Mouse (Mus musculus) kidney, adult 2 months (tissue): Measurements from ENCODE around the gene Ccdc169.

Source experiments
- CTCF ChIP-seq: fragments of 200-500 bp; conservative IDR thresholded peaks from 2 replicates; pipeline ENCODE4 v1.5.1; 2011; ENCODE audit warnings: low read depth, mild to moderate bottlenecking, control low read depth, low read length, moderate library complexity, mixed read lengths; ENCODE audit not compliant: insufficient read depth, insufficient read length
- POLR2A ChIP-seq: fragments of 200-500 bp; IDR thresholded peaks from one replicate; pipeline ENCODE4 v1.6.1; 2011; ENCODE audit warnings: low read depth, low read length, control low read depth

- TF ChIP-seq CTCF = no peak
- no peak for TF ChIP-seq POLR2A
These were observed 75.1 kb downstream of the Ccdc169 start for GRCm38 (mm10) chr3:55212254-55212653.
